Mouse (Mus musculus) NIH3T3 (cell line): Measurements from ENCODE around the gene Jaml.
"Not testable (repeated sequence)": the region's sequence is repeated elsewhere in the genome, so short reads cannot be mapped to it uniquely, and the experiment has no call there.

Source experiments
- DNase-seq: peaks from one replicate; pipeline ENCODE4 v3.0.0-alpha.2; 2012; ENCODE audit warnings: low read depth

Jaml gene

GRCm38 (mm10) chr9:45079011-45079410 is at the start of gene Jaml:
Jaml (plus strand) TSS chr9:45079183.
- no peak for DNase-seq

GRCm38 (mm10) chr9:45030341-45030740 is 48.6 kb upstream of the Jaml start:
- no peak for DNase-seq

GRCm38 (mm10) chr9:45032261-45032660 is 46.7 kb upstream of the Jaml start:
- no peak for DNase-seq

GRCm38 (mm10) chr9:45034526-45034925 is 44.5 kb upstream of the Jaml start:
- no peak for DNase-seq

GRCm38 (mm10) chr9:45037803-45038202 is 41.2 kb upstream of the Jaml start:
- not testable (repeated sequence) for DNase-seq

GRCm38 (mm10) chr9:45039499-45039898 is 39.5 kb upstream of the Jaml start, which contains the start of gene Mpzl2:
Mpzl2 (plus strand) TSS chr9:45039799.
- DNase-seq: no peak

- DNase-seq: no peak
These were observed 38.7 kb upstream of the Jaml start for GRCm38 (mm10) chr9:45040066-45040845.

- DNase-seq: peak; percentile 5
These were observed 37.7 kb upstream of the Jaml start for GRCm38 (mm10) chr9:45041131-45041838.

GRCm38 (mm10) chr9:45042056-45042720 is 36.8 kb upstream of the Jaml start:
- no peak for DNase-seq

- DNase-seq: no peak
These were observed 36.0 kb upstream of the Jaml start for GRCm38 (mm10) chr9:45042947-45043346.

GRCm38 (mm10) chr9:45046973-45047372 is 32.0 kb upstream of the Jaml start:
- no peak for DNase-seq

GRCm38 (mm10) chr9:45048511-45048910 is 30.5 kb upstream of the Jaml start:
- DNase-seq: peak; percentile 52

GRCm38 (mm10) chr9:45049731-45050130 is 29.3 kb upstream of the Jaml start:
- DNase-seq: no peak

GRCm38 (mm10) chr9:45050301-45050700 is 28.7 kb upstream of the Jaml start:
- no peak for DNase-seq

GRCm38 (mm10) chr9:45055082-45055713 is 23.8 kb upstream of the Jaml start, which contains the start of gene Mpzl3:
Mpzl3 (plus strand) TSS chr9:45055186.
- no peak for DNase-seq

GRCm38 (mm10) chr9:45058304-45058940 is 20.6 kb upstream of the Jaml start:
- no peak for DNase-seq

GRCm38 (mm10) chr9:45060151-45060550 is 18.8 kb upstream of the Jaml start:
- no peak for DNase-seq

- DNase-seq: no peak
These were observed 16.3 kb upstream of the Jaml start for GRCm38 (mm10) chr9:45062677-45063076.

- DNase-seq: no peak
These were observed 14.6 kb upstream of the Jaml start for GRCm38 (mm10) chr9:45064421-45064820.

- DNase-seq: no peak
These were observed 12.2 kb upstream of the Jaml start for GRCm38 (mm10) chr9:45066735-45067134.

- no peak for DNase-seq
These were observed 7.2 kb upstream of the Jaml start for GRCm38 (mm10) chr9:45071800-45072199.

GRCm38 (mm10) chr9:45077859-45078258 is 1.1 kb upstream of the Jaml start:
- DNase-seq: no peak
